Mouse (Mus musculus) adrenal gland, postnatal 25 days (tissue): ENCODE results near the gene Lmod2. TPM values are rescaled to one million over a fixed set of nuclear protein-coding genes. Genes with fewer than 3 reads are reported as not detected.

Source experiments
- DNase-seq: peaks from one replicate; pipeline ENCODE4 v3.0.0; 2021; ENCODE audit warnings: mixed read lengths
- long read RNA-seq: library from polyadenylated mRNA; stranded (forward); transcript quantifications from one replicate; pipeline ENCODE4 v2.0.0, GENCODE M21; 2021
- total RNA-seq: library from RNA; stranded (reverse); gene quantifications from 2 replicates; pipeline ENCODE4 v1.2.3, GENCODE M21; 2021

Gene Lmod2
- 0.46 TPM in 1 of 2 replicates, not detected in the other for total RNA-seq
- long read RNA-seq, result 0 reads

GRCm38 (mm10) chr6:24597500-24597899, at the start of gene Lmod2:
Lmod2 (plus strand) TSS chr6:24597762.
- no peak for DNase-seq

- no peak for DNase-seq
These were observed 47.8 kb upstream of the Lmod2 start for GRCm38 (mm10) chr6:24549801-24550200.

- no peak for DNase-seq
These were observed 45.5 kb upstream of the Lmod2 start for GRCm38 (mm10) chr6:24552046-24552445.

- DNase-seq, result no peak
These were observed 43.0 kb upstream of the Lmod2 start for GRCm38 (mm10) chr6:24554427-24555086.

- no peak for DNase-seq
These were observed 42.1 kb upstream of the Lmod2 start for GRCm38 (mm10) chr6:24555488-24555887.

GRCm38 (mm10) chr6:24564081-24564480, 33.5 kb upstream of the Lmod2 start:
- DNase-seq, result no peak

GRCm38 (mm10) chr6:24564886-24565285, 32.7 kb upstream of the Lmod2 start:
- DNase-seq, result no peak

GRCm38 (mm10) chr6:24568963-24569362, 28.6 kb upstream of the Lmod2 start:
- DNase-seq, result no peak

GRCm38 (mm10) chr6:24569711-24570110, 27.9 kb upstream of the Lmod2 start:
- DNase-seq, result no peak

GRCm38 (mm10) chr6:24570278-24570677, 27.3 kb upstream of the Lmod2 start:
- no peak for DNase-seq

GRCm38 (mm10) chr6:24571126-24571525, 26.4 kb upstream of the Lmod2 start:
- DNase-seq, result no peak

- DNase-seq, result no peak
These were observed 25.1 kb upstream of the Lmod2 start for GRCm38 (mm10) chr6:24572431-24572830.

- no peak for DNase-seq
These were observed 24.2 kb upstream of the Lmod2 start for GRCm38 (mm10) chr6:24573319-24573718.

GRCm38 (mm10) chr6:24583456-24583855, 14.1 kb upstream of the Lmod2 start:
- no peak for DNase-seq

- DNase-seq, result no peak
These were observed 11.9 kb upstream of the Lmod2 start for GRCm38 (mm10) chr6:24585431-24586310.

GRCm38 (mm10) chr6:24586885-24587284, 10.7 kb upstream of the Lmod2 start:
- peak; percentile 33 for DNase-seq

- no peak for DNase-seq
These were observed 7.3 kb upstream of the Lmod2 start for GRCm38 (mm10) chr6:24590282-24590681.

- no peak for DNase-seq
These were observed 5.9 kb upstream of the Lmod2 start for GRCm38 (mm10) chr6:24591525-24592218.

GRCm38 (mm10) chr6:24599179-24599578, 1.6 kb downstream of the Lmod2 start:
- no peak for DNase-seq

- no peak for DNase-seq
These were observed 2.1 kb downstream of the Lmod2 start for GRCm38 (mm10) chr6:24599639-24600038.

- DNase-seq, result no peak
These were observed 2.6 kb downstream of the Lmod2 start for GRCm38 (mm10) chr6:24600134-24600533.

GRCm38 (mm10) chr6:24600726-24601125, 3.2 kb downstream of the Lmod2 start:
- no peak for DNase-seq

GRCm38 (mm10) chr6:24601668-24602067, 4.1 kb downstream of the Lmod2 start:
- DNase-seq, result no peak
